Mouse (Mus musculus) 3T3-L1 (cell line): ENCODE measurements at regions not wholly inside any gene's neighbourhood (a gene's known extent, or its start where the extent isn't known, plus 50 kb on each side); places are given as distances from the start of the nearest gene placed in this dataset.

Source experiments
- DNase-seq: peaks from one replicate; pipeline ENCODE4 v3.0.0-alpha.2; 2015; ENCODE audit warnings: low read depth, low spot score

DNA sequence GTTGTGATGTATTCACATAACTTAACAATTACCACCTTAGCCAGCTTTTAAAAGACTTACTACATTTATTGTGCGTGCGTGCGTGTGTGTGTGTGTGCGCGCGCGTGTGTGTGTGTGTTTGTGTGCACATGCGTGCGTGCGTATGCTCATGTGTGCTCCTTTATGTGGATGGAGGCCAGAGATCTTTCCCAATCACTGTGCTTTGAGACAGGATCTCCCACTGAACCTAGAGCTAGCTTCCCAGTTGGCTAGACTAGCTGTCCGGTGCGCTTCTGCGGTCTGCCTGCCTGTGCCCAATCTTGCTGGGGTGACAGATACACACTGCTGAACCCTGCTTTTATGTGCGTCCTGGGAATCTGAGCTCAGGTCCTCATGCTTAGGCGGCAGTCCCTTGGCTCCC lies 50.1 kb upstream of the Arhgap29 start:
- no peak for DNase-seq

DNA sequence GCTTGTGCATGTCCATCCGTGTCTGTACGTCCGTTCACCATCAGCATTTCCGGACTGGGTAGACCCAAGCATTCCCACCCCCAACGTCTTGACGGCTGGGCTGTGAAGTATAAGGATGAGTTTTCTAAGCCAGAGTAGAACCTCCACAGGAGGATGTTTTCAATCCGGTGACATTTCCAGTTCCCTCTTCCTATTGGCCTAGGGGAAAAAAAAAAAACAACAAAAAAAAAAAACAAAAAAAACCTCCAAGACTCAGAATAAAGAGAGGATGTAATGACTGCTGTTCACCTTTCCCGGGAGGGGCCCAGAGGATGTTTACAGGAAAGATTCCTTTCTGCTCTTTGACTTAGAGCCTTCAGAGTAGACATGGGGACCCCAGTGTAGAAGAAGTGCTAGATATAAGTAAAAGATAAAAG lies 51.9 kb upstream of the Arhgap29 start:
- no peak for DNase-seq

- no peak for DNase-seq
Observed at GRCm38 (mm10) chr3:121897821-121898574, 54.3 kb upstream of the Arhgap29 start.

DNA sequence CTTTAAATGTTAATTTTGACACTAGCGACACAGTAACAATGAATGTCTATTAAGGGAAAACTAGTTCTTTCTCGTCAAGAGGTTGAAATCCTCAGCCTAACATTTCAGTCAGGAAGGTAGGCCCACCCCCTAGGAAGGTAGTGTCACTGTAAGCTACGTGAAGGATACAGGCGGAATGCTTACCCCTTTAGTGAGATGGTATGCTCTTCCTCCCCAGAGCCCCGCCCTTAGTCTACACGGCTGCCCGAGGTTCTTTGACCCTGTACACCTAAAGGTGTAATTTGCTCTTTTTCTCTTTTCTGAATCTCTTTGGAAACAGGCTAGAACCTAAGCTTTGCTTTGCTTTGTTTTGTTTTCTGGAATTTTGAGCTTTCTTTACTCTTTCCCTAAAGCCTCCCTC lies 58.7 kb upstream of the Arhgap29 start:
- DNase-seq = no peak

- DNase-seq = no peak
Observed at GRCm38 (mm10) chr3:121892675-121893074, 59.7 kb upstream of the Arhgap29 start.

GRCm38 (mm10) chr3:121891338-121891737 lies 61.0 kb upstream of the Arhgap29 start:
- no peak for DNase-seq

- no peak for DNase-seq
Observed at GRCm38 (mm10) chr3:121890563-121890962, 61.8 kb upstream of the Arhgap29 start.

DNA sequence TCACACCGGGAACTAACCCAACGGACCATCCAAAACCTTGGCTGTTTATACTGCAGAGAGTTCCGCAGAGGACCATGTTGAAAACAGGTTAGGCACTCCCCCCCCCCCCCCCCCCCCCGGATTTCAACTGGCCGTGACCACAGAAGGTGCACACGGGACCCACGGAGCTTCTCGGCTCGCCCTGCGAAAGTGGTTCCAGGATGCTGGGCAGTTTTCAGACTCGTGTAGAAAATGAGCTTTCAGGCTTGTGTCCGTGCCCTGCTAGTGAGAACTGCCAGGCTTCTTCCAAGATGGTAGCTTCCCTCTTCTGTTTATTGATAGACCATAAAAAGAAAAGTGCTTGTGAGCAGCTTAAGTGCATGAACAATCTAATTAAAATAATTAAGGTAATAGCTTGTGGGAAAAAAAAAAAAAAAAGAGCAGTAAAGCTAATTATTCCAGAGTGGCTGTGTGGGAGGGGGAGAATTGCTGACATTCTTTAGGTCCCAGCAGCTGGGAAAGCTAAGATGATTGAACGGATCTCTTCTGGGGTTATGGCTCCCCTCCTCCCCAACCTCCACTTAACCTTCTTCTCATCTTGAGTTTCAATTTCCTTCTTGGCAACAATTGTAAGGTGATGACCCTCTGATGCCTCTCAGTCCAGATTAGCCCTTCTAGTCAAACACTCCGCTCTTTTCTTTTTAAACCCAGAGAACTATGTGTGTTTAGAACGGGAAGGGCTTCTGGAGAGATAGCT lies 65.3 kb upstream of the Arhgap29 start:
- DNase-seq = no peak

DNA sequence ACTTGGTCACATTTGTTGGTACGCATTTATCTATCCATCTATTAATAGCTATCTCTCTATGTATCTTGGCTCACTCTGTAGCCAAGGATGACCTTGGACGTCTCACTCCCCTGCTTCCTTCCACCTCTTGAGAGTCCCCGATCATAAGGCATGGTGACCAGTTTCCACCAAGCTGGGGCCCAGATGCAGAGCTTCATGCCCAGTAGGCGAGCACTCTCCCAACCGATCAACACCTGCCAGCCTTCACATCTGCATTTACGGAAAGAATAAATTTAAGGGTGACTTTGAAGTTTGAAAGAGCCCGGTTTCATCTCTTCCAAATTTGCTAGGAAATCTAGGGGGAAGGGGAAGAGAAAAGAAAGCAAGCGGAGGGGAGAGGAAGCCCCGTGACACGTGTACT lies 66.0 kb upstream of the Arhgap29 start:
- no peak for DNase-seq

DNA sequence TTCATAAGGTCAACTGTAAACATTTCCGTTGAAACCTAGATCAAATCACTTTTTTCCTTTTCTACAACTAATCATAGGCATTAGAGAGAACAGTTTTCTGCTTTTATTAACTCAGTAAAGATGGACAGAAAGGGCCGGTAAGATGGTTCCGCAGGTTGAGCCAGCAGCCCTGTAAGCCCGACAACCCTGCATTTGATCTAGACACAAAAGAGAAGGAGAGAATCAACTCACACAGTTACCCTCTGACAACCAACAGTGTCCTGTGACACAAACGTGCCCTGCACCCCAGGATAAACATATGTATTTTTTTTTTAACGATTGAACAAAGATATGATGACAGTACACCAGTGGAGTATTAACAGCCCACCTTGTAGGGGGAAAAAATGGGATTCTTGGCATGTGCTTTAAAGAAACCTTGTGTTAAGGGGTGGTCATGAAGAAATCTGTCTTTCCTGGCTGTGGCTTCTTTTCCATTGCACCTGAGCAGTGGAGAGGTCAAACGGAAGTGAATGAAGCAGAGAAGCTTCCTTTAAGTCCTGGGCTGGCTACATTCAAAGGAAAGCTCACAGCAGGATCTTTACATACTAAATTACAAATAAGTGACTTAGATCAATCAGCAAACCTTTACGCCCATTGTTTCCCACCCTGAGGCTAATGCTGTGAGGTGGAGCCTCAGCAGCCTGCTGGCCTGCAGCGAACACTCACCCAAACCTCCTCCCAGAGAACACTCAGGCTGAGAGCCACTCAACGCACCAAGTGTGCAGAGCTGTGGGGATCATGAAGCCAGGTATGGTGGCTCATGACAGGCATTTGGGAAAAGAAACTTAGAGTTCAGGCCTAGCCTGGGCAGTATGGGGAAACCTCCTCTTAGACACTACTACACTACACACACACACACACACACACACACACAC lies 66.8 kb upstream of the Arhgap29 start:
- DNase-seq = no peak

DNA sequence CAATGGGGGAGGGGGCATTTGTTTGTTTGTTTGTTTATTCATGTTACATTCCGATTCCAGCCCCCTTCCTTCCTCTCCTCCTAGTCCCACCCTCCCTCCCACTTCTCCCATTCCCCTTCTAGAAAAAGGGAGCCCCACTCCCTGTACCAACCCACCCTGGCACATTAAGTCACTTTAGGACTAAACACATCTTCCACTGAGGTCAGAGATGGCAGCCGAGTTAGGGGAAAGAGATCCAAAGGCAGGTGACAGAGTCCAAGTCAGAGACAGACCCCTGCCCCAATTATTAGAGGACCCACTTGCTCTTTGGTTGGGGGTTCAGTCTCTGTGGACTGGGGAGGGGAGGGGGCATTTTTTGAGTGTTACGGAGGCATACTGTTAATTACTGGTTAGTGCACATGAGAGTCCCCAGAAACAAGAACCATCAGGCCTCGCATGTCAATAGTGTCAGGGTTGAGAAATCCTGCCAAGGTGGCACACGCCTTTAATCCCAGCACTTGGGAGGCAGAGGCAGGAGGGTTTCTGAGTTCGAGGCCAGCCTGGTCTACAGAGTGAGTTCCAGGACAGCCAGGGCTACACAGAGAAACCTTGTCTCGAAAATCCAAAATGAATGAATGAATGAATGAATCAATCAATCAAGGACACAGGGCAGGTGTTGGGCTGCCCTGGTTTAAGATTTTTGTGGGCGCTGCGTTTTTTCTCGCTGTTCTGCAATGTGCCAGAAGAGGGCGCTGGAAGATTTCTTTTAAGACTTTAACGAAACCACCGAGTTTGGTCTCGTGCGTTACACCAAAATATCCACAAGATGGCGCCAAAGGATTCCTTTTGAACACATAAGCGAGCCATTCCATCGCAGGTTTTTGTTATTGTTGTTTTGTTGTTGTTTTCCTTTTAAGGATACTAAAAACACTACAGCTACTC lies 67.8 kb upstream of the Arhgap29 start:
- peak; percentile 96 for DNase-seq

GRCm38 (mm10) chr3:121880355-121880754 lies 65.3 kb upstream of the Abcd3 start:
- DNase-seq = no peak

DNA sequence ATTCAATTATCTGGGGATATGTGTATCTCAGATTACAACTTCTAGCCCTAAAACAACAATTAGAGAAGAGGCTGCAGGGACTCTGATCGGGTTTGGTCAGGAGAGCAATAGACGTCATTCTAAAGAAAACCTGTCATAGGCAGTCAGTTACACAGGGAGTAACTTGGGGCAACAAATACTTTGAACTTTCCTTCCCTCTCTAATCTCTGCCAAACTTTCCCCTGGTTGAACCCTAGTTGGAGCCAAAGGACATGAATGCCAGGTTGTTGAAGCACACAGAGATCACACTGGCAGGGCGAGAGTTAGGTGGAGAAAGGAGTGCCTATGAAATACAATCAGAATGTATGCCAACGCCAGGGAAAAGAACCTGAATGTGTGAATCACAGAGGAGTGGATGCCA lies 60.0 kb upstream of the Abcd3 start:
- DNase-seq = peak; percentile 53

DNA sequence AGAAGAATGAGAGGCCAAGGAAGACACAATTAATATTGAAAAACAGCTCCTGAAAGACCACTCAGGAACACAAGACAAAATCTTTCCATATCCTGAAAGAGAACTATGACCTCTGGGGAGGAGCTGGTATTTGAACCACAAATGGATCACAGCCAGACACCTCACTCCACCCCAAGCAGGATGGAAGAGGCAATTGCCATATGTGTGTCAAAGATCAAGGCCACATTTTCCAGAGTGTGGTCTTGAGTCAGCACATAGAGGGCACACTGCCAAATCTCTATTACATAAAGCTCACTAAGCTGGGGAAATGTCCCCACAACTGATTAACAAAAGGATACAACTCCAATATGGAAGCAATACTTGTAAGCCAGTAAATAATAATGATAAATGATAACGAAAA lies 59.5 kb upstream of the Abcd3 start:
- peak; percentile 96 for DNase-seq

DNA sequence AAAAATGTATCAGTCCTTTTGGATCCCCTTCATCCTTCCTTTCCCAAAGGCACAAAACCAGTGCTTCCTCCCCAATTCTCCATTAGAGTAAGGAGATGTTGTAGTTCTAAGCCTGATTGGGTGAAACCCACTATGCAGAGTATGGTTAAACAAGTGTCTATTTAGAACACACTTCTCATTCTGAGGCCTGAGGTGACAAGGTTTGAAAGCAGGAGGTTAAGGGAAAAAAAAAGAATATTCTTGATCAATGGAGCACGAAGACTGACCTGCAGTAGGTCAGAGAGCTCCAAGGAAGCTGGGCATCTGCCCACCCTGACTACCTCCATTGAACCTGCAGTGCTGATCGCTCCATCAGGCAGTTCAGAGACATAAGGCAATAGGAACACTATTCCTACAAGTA lies 58.5 kb upstream of the Abcd3 start:
- no peak for DNase-seq

DNA sequence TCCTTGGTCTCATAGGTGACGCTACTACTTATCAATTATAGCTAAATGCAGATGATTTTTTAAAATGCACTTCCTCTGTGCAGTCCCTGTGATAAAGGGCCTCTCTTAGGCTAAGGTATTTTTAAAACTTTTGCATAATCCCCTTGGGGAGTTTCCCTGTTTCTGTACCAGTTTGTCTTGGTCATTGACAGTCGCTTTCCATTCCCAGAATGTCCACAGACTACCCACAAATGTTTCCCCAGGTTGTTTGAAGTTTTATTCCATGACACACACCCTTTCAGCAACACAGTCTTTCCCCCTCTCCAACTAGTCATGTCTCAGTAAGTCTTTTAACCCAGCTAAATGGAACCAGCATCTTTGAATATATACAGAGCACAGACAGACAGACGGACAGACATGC lies 57.6 kb upstream of the Abcd3 start:
- peak; percentile 59 for DNase-seq

GRCm38 (mm10) chr3:121871795-121872194 lies 56.7 kb upstream of the Abcd3 start:
- DNase-seq = no peak

- DNase-seq = no peak
Observed at GRCm38 (mm10) chr3:121870726-121871125, 55.6 kb upstream of the Abcd3 start.

- no peak for DNase-seq
Observed at GRCm38 (mm10) chr3:121869694-121870093, 54.6 kb upstream of the Abcd3 start.

DNA sequence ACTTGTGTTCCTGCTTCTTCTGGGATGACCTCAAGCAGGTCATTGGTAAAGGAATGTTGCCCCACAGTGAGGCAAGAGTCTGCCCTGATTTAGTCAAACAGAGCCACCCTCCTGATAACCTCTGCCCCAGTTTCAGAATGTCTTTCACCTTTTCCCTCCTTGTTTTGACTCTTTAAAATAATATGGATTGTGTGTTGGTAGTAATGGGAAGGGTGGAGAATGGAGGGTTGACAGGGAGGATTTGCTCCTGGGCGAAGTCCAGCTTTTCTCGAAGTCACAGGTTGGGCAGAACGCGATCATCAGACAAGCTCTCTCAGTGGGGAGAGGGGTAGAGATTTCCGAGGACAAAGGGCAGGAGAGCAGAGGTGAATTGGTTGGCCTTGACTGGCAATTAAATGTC lies 52.2 kb upstream of the Abcd3 start:
- DNase-seq = no peak
